Mouse (Mus musculus) erythroid progenitor cell, adult 5-6 weeks (primary cell): ENCODE measurements around the gene Cnot3. TPM values are rescaled to one million over a fixed set of nuclear protein-coding genes. Genes with fewer than 3 reads are reported as not detected.
"Not testable (repeated sequence)": the region's sequence is repeated elsewhere in the genome, so short reads cannot be mapped to it uniquely, and the experiment has no call there.

Experiments used
- ATAC-seq: replicated peaks from 2 replicates; pipeline ENCODE4 v1.8.0; 2016; ENCODE audit warnings: moderate number of reproducible peaks, mild to moderate bottlenecking, moderate TSS enrichment, inconsistent platforms; ENCODE audit not compliant: poor library complexity, low FRiP score, severe bottlenecking
- total RNA-seq, 2 experiments: library from RNA; stranded (forward) in 1 of 2; stranded (reverse) in 1 of 2; fragments of 150-400 nt in 1 of 2; fragments of 186-747, 209-891 nt in 1 of 2; gene quantifications; 2 replicates each; pipeline versions ENCODE4 v1.2.3 to v1.2.4; 2015 to 2017; ENCODE audit warnings: low replicate concordance in 2 of 2

Gene Cnot3
- 109 and 150 TPM in 2 replicates for total RNA-seq (2015; ENCODE audit: low replicate concordance)
- total RNA-seq (2017; ENCODE audit: low replicate concordance): 47.9 and 91.2 TPM in 2 replicates

DNA sequence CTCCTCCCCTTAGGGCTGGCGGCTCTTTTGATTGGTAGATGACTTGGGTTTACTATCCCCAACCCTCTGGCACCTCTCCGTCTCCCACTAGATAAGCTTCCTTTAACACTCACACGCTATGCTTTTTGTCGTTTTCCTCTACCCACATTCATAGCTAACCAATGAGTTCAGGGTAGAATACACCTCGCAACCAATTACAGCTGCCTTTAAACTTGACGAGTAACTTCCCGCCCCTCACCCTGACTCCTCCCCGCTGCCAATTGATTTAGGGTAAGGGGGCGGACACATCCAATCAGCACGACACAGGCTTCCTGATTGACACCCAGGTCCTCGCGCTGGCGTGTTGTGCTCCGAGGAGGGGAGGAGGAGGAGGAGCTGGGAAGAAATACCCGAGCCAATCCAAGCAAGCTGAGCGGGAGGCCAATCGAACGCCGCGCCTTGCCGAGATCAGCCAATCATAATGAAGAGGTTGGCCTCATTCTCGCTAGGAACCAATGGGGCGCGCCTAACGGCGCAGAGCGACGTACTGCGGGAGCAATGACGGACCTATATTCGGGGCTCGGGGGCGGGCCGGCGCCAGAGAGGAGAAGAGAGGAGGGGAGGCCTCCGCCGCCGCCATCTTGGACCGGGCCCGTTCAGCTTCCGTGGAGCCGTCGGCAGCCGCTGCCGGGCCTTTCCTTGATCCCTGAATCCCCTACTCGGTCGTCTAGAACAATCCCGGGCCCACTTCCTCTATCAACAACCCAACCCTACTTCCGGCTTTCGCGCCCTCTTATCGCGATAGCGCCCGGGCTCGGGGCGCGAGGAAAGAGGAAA lies at the start of gene Cnot3:
Cnot3 (plus strand) TSS at position 597 of the 816 bp plus-strand sequence.
- ATAC-seq: peak; percentile 92

DNA sequence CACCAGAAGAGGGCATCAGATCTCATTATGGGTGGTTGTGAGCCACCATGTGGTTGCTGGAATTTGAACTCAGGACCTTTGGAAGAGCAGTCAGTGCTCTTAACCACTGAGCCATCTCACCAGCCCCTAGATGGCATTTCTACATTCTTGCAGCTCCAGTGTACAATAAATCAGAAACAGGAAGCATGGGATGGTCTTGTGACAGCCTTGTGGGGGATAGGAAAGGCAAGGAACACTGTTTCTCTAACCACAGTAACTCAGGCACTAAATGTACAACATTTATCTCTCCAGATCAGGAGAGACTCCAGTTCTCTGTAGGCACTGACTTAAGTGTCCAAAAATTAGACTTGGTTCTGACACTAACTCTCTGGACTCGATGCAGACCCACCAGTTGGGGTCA lies 47.3 kb upstream of the Cnot3 start:
- ATAC-seq: not testable (repeated sequence)

DNA sequence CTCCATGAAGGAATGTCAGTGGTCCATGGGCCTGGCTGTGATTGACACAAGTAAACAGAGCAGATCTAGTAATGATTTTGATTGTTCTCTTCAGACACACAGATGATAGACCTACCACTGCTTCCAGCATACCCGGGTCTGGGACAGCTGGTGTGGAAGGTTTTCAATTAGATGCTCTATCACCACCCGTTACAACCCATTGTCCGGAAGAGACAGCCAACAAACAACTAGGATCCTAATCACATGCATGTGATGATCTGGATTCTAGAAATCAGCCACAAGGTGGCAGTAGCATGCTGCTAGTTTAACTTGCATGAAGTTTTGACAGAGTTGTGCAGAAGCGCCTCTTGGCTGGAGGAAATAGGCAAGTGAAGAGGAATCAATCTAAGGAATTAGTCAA lies 43.9 kb upstream of the Cnot3 start:
- ATAC-seq: no peak

DNA sequence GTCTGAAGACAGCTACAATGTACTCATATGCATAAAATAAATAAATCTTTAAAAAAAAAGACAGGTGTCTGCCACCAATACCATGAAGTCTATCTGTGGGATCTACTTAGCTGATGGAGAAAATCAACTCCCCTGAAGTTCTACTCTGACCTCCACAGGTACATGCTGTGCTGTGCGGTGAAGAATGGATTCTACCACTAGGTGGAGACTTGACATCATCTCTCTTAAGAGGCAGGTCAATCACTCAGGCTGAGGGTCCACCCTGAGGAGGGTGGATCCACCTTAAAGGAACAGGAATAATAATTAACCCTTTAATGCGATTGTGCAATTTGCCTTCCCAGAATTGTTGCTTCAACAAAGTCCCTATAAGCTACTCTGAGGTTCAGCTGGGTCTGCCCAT lies 38.3 kb upstream of the Cnot3 start:
- ATAC-seq: no peak

- ATAC-seq: no peak
Measured at GRCm38 (mm10) chr7:3607391-3607790, 37.7 kb upstream of the Cnot3 start.

GRCm38 (mm10) chr7:3608668-3609067 lies 36.4 kb upstream of the Cnot3 start:
- no peak for ATAC-seq

GRCm38 (mm10) chr7:3609082-3609481 lies 36.0 kb upstream of the Cnot3 start:
- no peak for ATAC-seq

DNA sequence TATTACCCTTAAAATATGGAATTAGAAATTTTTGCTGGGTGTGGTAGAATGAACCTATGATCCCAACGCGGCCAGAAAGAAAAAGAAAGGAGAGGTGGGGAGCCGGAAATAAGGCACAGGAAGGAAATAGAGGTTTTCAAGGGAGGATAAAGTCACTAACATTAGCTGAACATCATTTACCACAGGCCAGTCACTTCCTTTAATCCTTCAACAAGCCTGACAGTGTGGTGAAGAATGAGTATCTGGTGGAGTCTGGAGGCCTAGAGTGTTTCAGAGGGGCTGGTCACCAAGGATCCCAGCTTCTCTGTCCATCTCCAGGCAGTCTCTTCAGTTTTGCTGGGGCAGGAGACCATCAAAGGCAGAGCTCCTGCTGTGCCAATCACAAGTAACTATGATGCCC lies 34.6 kb upstream of the Cnot3 start:
- no peak for ATAC-seq

DNA sequence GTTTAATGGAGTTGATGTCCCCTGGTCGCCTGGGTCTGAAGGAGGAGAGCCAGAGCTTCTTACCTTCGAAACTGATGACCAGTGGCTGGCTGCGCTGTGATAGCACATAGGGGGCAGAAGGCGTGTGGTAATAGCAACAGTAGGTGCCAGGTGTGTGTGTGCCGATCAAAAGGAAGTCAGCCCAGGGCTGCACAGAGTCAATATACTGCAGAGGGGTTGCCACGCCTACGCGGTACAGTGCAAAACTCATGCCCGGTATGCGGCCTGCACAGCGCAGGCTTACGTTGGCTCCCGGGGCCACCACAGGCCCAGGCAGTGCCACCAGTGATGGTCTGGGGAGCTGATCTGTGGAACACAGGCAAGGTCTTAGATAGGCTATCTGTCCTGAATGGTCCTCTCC lies 34.1 kb upstream of the Cnot3 start:
- ATAC-seq: no peak

GRCm38 (mm10) chr7:3614021-3614420 lies 31.0 kb upstream of the Cnot3 start:
- no peak for ATAC-seq

GRCm38 (mm10) chr7:3616057-3616388 lies 29.0 kb upstream of the Cnot3 start, which contains the start of gene Oscar:
Oscar (minus strand) TSS chr7:3616157.
- ATAC-seq: no peak

GRCm38 (mm10) chr7:3616389-3617241 lies 28.5 kb upstream of the Cnot3 start:
- ATAC-seq: no peak

DNA sequence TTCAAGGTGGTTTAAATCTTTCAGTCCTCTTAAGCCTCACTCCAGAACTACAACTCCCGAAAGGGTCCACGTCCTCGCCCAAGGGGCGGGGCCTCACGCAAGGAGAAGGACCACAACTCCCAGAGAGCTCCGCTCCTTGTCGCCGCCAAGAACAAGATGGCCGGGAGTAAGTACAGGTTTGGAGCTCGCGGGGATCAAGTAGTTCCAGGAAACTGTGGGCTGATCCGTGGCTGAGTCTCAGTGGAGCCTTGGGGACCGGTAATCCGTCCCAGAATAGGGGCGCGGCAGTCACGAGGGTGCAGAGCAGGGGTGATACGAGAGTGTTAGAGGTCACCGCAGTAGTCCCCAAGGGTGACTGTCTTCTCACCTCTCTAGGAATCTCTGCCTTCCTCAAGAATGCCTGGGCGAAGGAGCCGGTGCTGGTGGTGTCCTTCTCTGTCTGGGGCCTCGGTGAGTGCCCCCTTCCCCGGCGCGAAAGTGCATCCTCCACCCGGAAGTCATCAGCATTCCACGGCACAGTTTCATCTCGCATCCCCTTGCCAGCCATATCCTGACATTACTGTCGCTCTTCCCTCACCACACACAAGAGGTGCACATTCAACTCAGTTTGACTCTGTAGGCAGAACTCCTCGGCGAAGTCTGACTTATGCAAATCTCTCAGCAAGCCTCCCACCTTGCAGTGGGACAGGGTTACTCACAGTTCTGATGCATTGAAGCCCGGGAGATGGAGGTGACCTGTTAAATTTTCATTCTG lies 27.6 kb upstream of the Cnot3 start, which contains the start of gene Ndufa3:
Ndufa3 (plus strand) TSS at position 132 of the 754 bp plus-strand sequence.
- ATAC-seq: peak; percentile 98

- peak; percentile 20 for ATAC-seq
Measured at GRCm38 (mm10) chr7:3629030-3629429, 16.0 kb upstream of the Cnot3 start.

GRCm38 (mm10) chr7:3629543-3630477 lies 15.3 kb upstream of the Cnot3 start, which contains the start of the genes Tfpt and Prpf31:
Tfpt (minus strand) TSS chr7:3629929.
Prpf31 (plus strand) TSS chr7:3629985.
- peak; percentile 90 for ATAC-seq

- no peak for ATAC-seq
Measured at GRCm38 (mm10) chr7:3630478-3630815, 14.6 kb upstream of the Cnot3 start.

GRCm38 (mm10) chr7:3643412-3643811 lies 1.7 kb upstream of the Cnot3 start:
- ATAC-seq: no peak

GRCm38 (mm10) chr7:3643843-3644242 lies 1.2 kb upstream of the Cnot3 start:
- ATAC-seq: no peak

DNA sequence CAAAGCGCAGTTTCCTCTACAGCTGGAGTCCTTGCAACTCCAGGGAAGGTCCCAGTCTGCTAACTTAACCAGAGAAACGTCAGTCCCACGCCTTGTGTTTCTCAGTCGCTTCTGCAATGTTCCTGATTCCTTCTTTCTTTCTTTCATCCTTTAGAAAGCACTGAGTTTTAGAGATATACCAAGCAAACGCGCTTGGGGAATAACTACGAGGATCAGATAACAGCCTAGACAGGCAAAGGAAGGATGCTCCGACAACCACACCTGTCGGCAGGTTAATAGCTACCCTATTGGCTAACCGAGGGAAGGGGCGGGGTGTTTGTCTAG lies 758 bp upstream of the Cnot3 start:
- no peak for ATAC-seq
